Mouse (Mus musculus): ENCODE results near the gene Erg. TPM values are rescaled to one million over a fixed set of nuclear protein-coding genes. Genes with fewer than 3 reads are reported as not detected.

Erg gene
- polyA plus RNA-seq, 1 experiment from 2014 or later: 1.7 TPM

- Histone ChIP-seq H3K27ac (no peak overlapping the region), H3K4me3 (replicated peaks; ENCODE audit: low read length) (no peak overlapping the region), H3K9ac (no peak overlapping the region), H3K4me1 (replicated peaks; ENCODE audit: control insufficient read depth, insufficient read depth, low read length) (no peaks in the 10 kb centered on the region; the same call in 1 of the 2 replicates), H3K9me3 (ENCODE audit: control insufficient read depth, low read length) (no peaks in the 10 kb centered on the region), H3K36me3 (replicated peaks; ENCODE audit: control insufficient read depth, insufficient read depth) (no peaks in the 10 kb centered on the region), H3K27me3 (ENCODE audit: control insufficient read depth, insufficient read depth, low read length) (no peaks in the 10 kb centered on the region), H3K4me2 (replicated peaks) (no peak overlapping the region)
- ATAC-seq (ENCODE audit: low FRiP score) (no peak), DNase-seq (ENCODE audit: low spot score) (no peak)
- WGBS: 90% methylated on average over 5 of the region's 5 CpGs
These were observed 158.2 kb downstream of the Erg start for GRCm38 (mm10) chr16:95428239-95428638.

GRCm38 (mm10) chr16:95427512-95427911, 158.9 kb downstream of the Erg start:
- Histone ChIP-seq H3K9ac (no peak overlapping the region), H3K4me3 (replicated peaks; ENCODE audit: low read length) (no peak overlapping the region), H3K4me2 (replicated peaks) (no peak overlapping the region), H3K9me3 (ENCODE audit: control insufficient read depth, low read length) (no peaks in the 10 kb centered on the region), H3K4me1 (replicated peaks; ENCODE audit: control insufficient read depth, insufficient read depth, low read length) (no peaks in the 10 kb centered on the region; the same call in 1 of the 2 replicates), H3K36me3 (replicated peaks; ENCODE audit: control insufficient read depth, insufficient read depth) (no peaks in the 10 kb centered on the region), H3K27ac (no peak overlapping the region), H3K27me3 (ENCODE audit: control insufficient read depth, insufficient read depth, low read length) (no peaks in the 10 kb centered on the region)
- no peak for DNase-seq (ENCODE audit: low spot score)
- ATAC-seq (ENCODE audit: low FRiP score): no peak
- 86% methylated on average over 10 of the region's 10 CpGs for WGBS

GRCm38 (mm10) chr16:95422658-95423073, 163.7 kb downstream of the Erg start:
- Histone ChIP-seq H3K9me3 (ENCODE audit: control insufficient read depth, low read length) (no peaks in the 10 kb centered on the region), H3K4me3 (replicated peaks; ENCODE audit: low read length) (no peak overlapping the region), H3K27ac (no peak overlapping the region), H3K36me3 (replicated peaks; ENCODE audit: control insufficient read depth, insufficient read depth) (no peaks in the 10 kb centered on the region), H3K27me3 (ENCODE audit: control insufficient read depth, insufficient read depth, low read length) (no peaks in the 10 kb centered on the region), H3K9ac (no peak overlapping the region), H3K4me1 (replicated peaks; ENCODE audit: control insufficient read depth, insufficient read depth, low read length) (no peaks in the 10 kb centered on the region; the same call in 1 of the 2 replicates), H3K4me2 (replicated peaks) (no peak overlapping the region)
- DNase-seq (ENCODE audit: low spot score) (no peak), ATAC-seq (ENCODE audit: low FRiP score) (no peak)
- WGBS: 86% methylated on average over 5 of the region's 5 CpGs

- Histone ChIP-seq H3K9me3 (ENCODE audit: control insufficient read depth, low read length) (no peaks in the 10 kb centered on the region), H3K4me1 (replicated peaks; ENCODE audit: control insufficient read depth, insufficient read depth, low read length) (no peaks in the 10 kb centered on the region; the same call in 1 of the 2 replicates), H3K4me2 (replicated peaks) (no peak overlapping the region), H3K36me3 (replicated peaks; ENCODE audit: control insufficient read depth, insufficient read depth) (no peaks in the 10 kb centered on the region), H3K27ac (no peak overlapping the region), H3K4me3 (replicated peaks; ENCODE audit: low read length) (no peak overlapping the region), H3K27me3 (ENCODE audit: control insufficient read depth, insufficient read depth, low read length) (no peaks in the 10 kb centered on the region), H3K9ac (no peak overlapping the region)
- WGBS: 46% methylated on average over 7 of the region's 7 CpGs
- ATAC-seq (ENCODE audit: low FRiP score): no peak
- no peak for DNase-seq (ENCODE audit: low spot score)
These were observed 165.0 kb downstream of the Erg start for GRCm38 (mm10) chr16:95421235-95421886.

- 90% methylated on average over 4 of the region's 4 CpGs for WGBS
- ATAC-seq (ENCODE audit: low FRiP score) (no peak), DNase-seq (ENCODE audit: low spot score) (no peak)
- H3K9me3 ChIP-seq (ENCODE audit: control insufficient read depth, low read length): no peaks in the 10 kb centered on the region
- no peak overlapping the region for H3K4me3 ChIP-seq (replicated peaks; ENCODE audit: low read length)
- no peak overlapping the region for H3K27ac ChIP-seq
- H3K4me2 ChIP-seq (replicated peaks): no peak overlapping the region
- no peaks in the 10 kb centered on the region for H3K36me3 ChIP-seq (replicated peaks; ENCODE audit: control insufficient read depth, insufficient read depth)
- no peaks in the 10 kb centered on the region for H3K4me1 ChIP-seq (replicated peaks; ENCODE audit: control insufficient read depth, insufficient read depth, low read length)
- no peak overlapping the region for H3K9ac ChIP-seq
- H3K27me3 ChIP-seq (ENCODE audit: control insufficient read depth, insufficient read depth, low read length): no peaks in the 10 kb centered on the region
These were observed 170.5 kb downstream of the Erg start for GRCm38 (mm10) chr16:95415921-95416320.

- H3K4me1 ChIP-seq (replicated peaks; ENCODE audit: control insufficient read depth, insufficient read depth, low read length): no peaks in the 10 kb centered on the region
- DNase-seq (ENCODE audit: low spot score) (no peak), ATAC-seq (ENCODE audit: low FRiP score) (no peak)
- H3K9ac ChIP-seq: no peak overlapping the region
- H3K4me2 ChIP-seq (replicated peaks): no peak overlapping the region
- H3K36me3 ChIP-seq (replicated peaks; ENCODE audit: control insufficient read depth, insufficient read depth): no peaks in the 10 kb centered on the region
- no peaks in the 10 kb centered on the region for H3K9me3 ChIP-seq (ENCODE audit: control insufficient read depth, low read length)
- H3K4me3 ChIP-seq (replicated peaks; ENCODE audit: low read length): no peak overlapping the region
- H3K27me3 ChIP-seq (ENCODE audit: control insufficient read depth, insufficient read depth, low read length): no peaks in the 10 kb centered on the region
- 72% methylated on average over 9 of the region's 9 CpGs for WGBS
- H3K27ac ChIP-seq: no peak overlapping the region
These were observed 171.0 kb downstream of the Erg start for GRCm38 (mm10) chr16:95415372-95415771.

- no peaks in the 10 kb centered on the region for H3K36me3 ChIP-seq (replicated peaks; ENCODE audit: control insufficient read depth, insufficient read depth)
- H3K9ac ChIP-seq: no peak overlapping the region
- DNase-seq (ENCODE audit: low spot score) (no peak), ATAC-seq (ENCODE audit: low FRiP score) (no peak)
- WGBS: 80% methylated on average over 3 of the region's 3 CpGs
- no peaks in the 10 kb centered on the region for H3K4me1 ChIP-seq (replicated peaks; ENCODE audit: control insufficient read depth, insufficient read depth, low read length)
- no peaks in the 10 kb centered on the region for H3K27me3 ChIP-seq (ENCODE audit: control insufficient read depth, insufficient read depth, low read length)
- H3K9me3 ChIP-seq (ENCODE audit: control insufficient read depth, low read length): no peaks in the 10 kb centered on the region
- H3K27ac ChIP-seq: no peak overlapping the region
- H3K4me2 ChIP-seq (replicated peaks): no peak overlapping the region
- H3K4me3 ChIP-seq (replicated peaks; ENCODE audit: low read length): no peak overlapping the region
These were observed 172.9 kb downstream of the Erg start for GRCm38 (mm10) chr16:95413401-95413959.

- 62% methylated on average over 14 of the region's 14 CpGs for WGBS
These were observed 178.3 kb downstream of the Erg start for GRCm38 (mm10) chr16:95408096-95408495.

GRCm38 (mm10) chr16:95405496-95405895, 180.9 kb downstream of the Erg start:
- DNase-seq (ENCODE audit: low spot score) (no peak), ATAC-seq (ENCODE audit: low FRiP score) (no peak)
- Histone ChIP-seq H3K27ac (no peak overlapping the region), H3K36me3 (replicated peaks; ENCODE audit: control insufficient read depth, insufficient read depth) (no peaks in the 10 kb centered on the region), H3K27me3 (ENCODE audit: control insufficient read depth, insufficient read depth, low read length) (no peaks in the 10 kb centered on the region), H3K9ac (no peak overlapping the region), H3K9me3 (ENCODE audit: control insufficient read depth, low read length) (no peaks in the 10 kb centered on the region), H3K4me3 (replicated peaks; ENCODE audit: low read length) (no peak overlapping the region), H3K4me2 (replicated peaks) (no peak overlapping the region), H3K4me1 (replicated peaks; ENCODE audit: control insufficient read depth, insufficient read depth, low read length) (no peaks in the 10 kb centered on the region)
- WGBS: 93% methylated on average over 3 of the region's 3 CpGs

More at GRCm38 (mm10) chr16:95408096-95408495, 178.3 kb downstream of the Erg start:
- H3K9me3 ChIP-seq (ENCODE audit: control insufficient read depth, low read length): no peaks in the 10 kb centered on the region
- no peaks in the 10 kb centered on the region for H3K27me3 ChIP-seq (ENCODE audit: control insufficient read depth, insufficient read depth, low read length)
- no peak for DNase-seq (ENCODE audit: low spot score)
- no peak overlapping the region for H3K4me3 ChIP-seq (replicated peaks; ENCODE audit: low read length)
- H3K9ac ChIP-seq: no peak overlapping the region
- H3K36me3 ChIP-seq (replicated peaks; ENCODE audit: control insufficient read depth, insufficient read depth): no peaks in the 10 kb centered on the region
- no peak overlapping the region for H3K27ac ChIP-seq
- H3K4me2 ChIP-seq (replicated peaks): no peak overlapping the region
- no peaks in the 10 kb centered on the region for H3K4me1 ChIP-seq (replicated peaks; ENCODE audit: control insufficient read depth, insufficient read depth, low read length)
- ATAC-seq (ENCODE audit: low FRiP score): no peak

All from hindbrain, embryonic 14.5 days (tissue).